Comparison of ENCODE assay signal across 17 mouse cellular contexts in the genomic region with DNA sequence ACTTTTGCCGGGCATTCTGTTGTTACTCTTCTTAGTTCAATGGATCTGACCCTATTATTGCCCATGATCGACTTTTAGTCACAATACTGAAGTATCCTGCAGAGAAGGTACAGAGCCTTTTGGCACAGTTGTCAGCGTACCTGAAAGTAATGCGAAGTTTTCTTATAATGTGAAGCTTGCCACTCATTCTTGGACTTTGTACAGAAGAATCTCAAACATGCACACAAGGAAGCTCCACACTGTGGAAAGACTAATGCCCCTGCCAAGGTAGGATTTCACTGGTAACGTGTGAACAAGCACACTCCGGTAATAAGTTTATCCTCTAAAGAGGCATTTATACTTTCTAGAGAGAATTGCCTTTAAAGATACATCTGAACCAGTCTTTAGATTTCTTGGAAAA.
"Had no signal": no experiment of that assay in that cellular context is flagged by ENCODE, and none has a peak within 500 bp of the region (broad histone marks: within the 10 kb centered on the region; RNA-seq: fewer than 3 reads in every experiment).

No protein-coding gene starts in this region.

- H3K36me3 ChIP-seq: lung, embryonic 15.5 days; midbrain, embryonic 13.5 days; midbrain, embryonic 15.5 days; neural tube, embryonic 12.5 days had no signal

- H3K9ac ChIP-seq: lung, embryonic 15.5 days; midbrain, embryonic 13.5 days; midbrain, embryonic 15.5 days; neural tube, embryonic 12.5 days had no signal

- ATAC-seq: lung, postnatal 0 days; midbrain, embryonic 13.5 days; midbrain, embryonic 15.5 days had no signal

- H3K27ac ChIP-seq: lung, embryonic 15.5 days; macrophage; midbrain, embryonic 13.5 days; midbrain, embryonic 15.5 days; neural tube, embryonic 12.5 days had no signal

- H3K4me3 ChIP-seq: lung, embryonic 15.5 days; megakaryocyte, embryonic 14.5 days; midbrain, embryonic 13.5 days; midbrain, embryonic 15.5 days; neural tube, embryonic 12.5 days had no signal

- H3K4me2 ChIP-seq: lung, embryonic 15.5 days; midbrain, embryonic 11.5 days; midbrain, embryonic 13.5 days; midbrain, embryonic 15.5 days; neural tube, embryonic 12.5 days had no signal

- H3K9me3 ChIP-seq: lung, embryonic 15.5 days; megakaryocyte, embryonic 14.5 days; midbrain, embryonic 13.5 days; midbrain, embryonic 15.5 days; neural tube, embryonic 12.5 days had no signal

- H3K4me1 ChIP-seq: lung, embryonic 15.5 days; megakaryocyte, embryonic 14.5 days; midbrain, embryonic 13.5 days; midbrain, embryonic 15.5 days; neural tube, embryonic 12.5 days had no signal

- DNase-seq: lung, adult 2 months; lung, postnatal 14 days; lung, postnatal 36 days; right cerebral cortex, postnatal 14 days; right cerebral cortex, postnatal 4 days; spleen, adult 18-20 months; thymus, adult 18-20 months; thymus, postnatal 14 days; thymus, postnatal 36 days had no signal

- H3K27me3 ChIP-seq: lung, embryonic 15.5 days; megakaryocyte, embryonic 14.5 days; midbrain, embryonic 13.5 days; midbrain, embryonic 15.5 days; neural tube, embryonic 12.5 days had no signal
